Mouse (Mus musculus): ENCODE measurements around the gene Prdm13.

- TF ChIP-seq CTCF (IDR thresholded peaks at IDR 0.05; ENCODE audit: low read depth) = no peak
- TF ChIP-seq EP300 (IDR thresholded peaks at IDR 0.05; ENCODE audit: low read depth) = no peak
Measured at GRCm38 (mm10) chr4:21685595-21686091, at the start of gene Prdm13.
